Mouse (Mus musculus): Measurements from ENCODE around the gene Ankrd63. TPM values are rescaled to one million over a fixed set of nuclear protein-coding genes. Genes with fewer than 3 reads are reported as not detected.

Gene Ankrd63
- total and polyA plus RNA-seq, 2 experiments = not detected

DNA sequence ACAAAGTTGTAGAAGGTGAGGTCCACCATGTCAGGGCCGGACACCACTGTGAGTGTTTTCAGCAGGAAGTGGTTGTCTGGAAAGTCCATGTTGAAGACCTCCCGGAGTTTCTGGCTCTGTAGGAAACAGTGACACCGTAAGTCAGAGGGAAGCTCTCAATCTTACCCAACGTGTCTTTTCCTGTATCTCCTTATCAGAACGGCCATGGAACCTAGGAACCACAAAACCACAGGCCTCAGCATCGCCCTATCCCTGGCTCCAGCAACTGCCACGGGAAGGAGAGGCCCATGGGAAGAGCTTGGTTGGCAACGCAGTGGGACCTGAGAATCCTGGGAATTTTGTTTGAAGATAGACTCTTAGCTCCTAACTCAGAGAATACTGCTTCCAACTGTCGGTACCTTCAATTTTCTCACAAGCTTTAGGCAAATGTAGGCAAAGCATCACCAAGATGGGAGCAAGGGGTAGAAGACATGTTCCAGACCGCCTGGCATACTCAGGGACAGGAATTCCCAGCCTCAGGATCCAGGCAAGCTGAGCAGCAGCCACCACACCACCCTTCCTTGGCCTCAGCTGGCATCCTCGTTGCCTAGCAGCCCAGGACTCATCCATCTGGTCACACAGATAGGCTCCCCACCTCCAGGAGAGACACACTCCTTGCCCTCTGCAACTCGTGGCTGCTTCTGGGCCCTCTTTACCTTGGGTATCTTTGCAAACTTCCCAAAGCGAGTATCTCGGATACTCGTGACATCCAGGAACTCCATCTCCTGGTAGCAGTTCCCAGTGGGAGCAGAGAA, 20.1 kb upstream of the Ankrd63 start:
- no peaks in the 10 kb centered on the region for H3K36me3 ChIP-seq (ENCODE audit: control insufficient read depth, insufficient read depth, low read length)
- WGBS = 79% methylated on average over 15 of the region's 15 CpGs
- no peak overlapping the region for H3K9ac ChIP-seq (ENCODE audit: low read depth, low read length)
- DNase-seq (ENCODE audit: extremely low read depth, low read depth, low spot score) = no peak
- no peak for TF ChIP-seq POLR2A (IDR thresholded peaks at IDR 0.05; ENCODE audit: extremely low read depth, insufficient read depth, low read length)
- no peak for TF ChIP-seq CTCF (IDR thresholded peaks at IDR 0.05; ENCODE audit: low read depth, low read length)
- H3K4me3 ChIP-seq (ENCODE audit: insufficient read depth, low read depth, low read length) = no peak overlapping the region
- no peaks in the 10 kb centered on the region for H3K4me1 ChIP-seq (ENCODE audit: control insufficient read depth, insufficient read depth, low read length)
- H3K79me2 ChIP-seq (ENCODE audit: control insufficient read depth, insufficient read depth, low read length) = no peaks in the 10 kb centered on the region
- H3K27me3 ChIP-seq (ENCODE audit: control insufficient read depth, insufficient read depth, low read length) = no peaks in the 10 kb centered on the region
- no peak overlapping the region for H3K27ac ChIP-seq (replicated peaks; ENCODE audit: insufficient read depth, low read depth, low read length)

DNA sequence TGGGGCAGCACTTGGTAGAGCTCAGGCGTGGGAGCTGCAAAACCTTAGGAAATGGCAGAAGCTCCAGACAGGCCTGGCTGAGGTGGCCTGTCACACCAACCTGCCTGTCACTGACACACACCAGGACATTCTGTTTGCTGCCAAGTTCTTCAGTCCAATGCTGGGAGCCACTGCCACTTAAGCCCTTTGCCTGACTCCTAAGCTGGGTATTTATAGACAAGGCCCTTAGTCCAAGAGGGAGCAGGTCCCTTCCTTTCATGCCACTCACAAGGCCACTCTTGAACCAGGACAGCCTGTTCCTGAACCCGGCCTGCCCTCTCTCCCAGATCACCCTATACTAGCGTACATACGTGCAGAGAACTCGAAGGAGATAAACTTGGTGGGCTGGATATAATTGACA, 12.9 kb upstream of the Ankrd63 start:
- no peak overlapping the region for H3K9ac ChIP-seq (ENCODE audit: low read depth, low read length)
- H3K4me3 ChIP-seq (ENCODE audit: insufficient read depth, low read depth, low read length) = no peak overlapping the region
- no peak overlapping the region for H3K27ac ChIP-seq (replicated peaks; ENCODE audit: insufficient read depth, low read depth, low read length)
- no peaks in the 10 kb centered on the region for H3K79me2 ChIP-seq (ENCODE audit: control insufficient read depth, insufficient read depth, low read length)
- WGBS = 83% methylated on average over 5 of the region's 5 CpGs
- no peaks in the 10 kb centered on the region for H3K27me3 ChIP-seq (ENCODE audit: control insufficient read depth, insufficient read depth, low read length)
- no peak for TF ChIP-seq POLR2A (IDR thresholded peaks at IDR 0.05; ENCODE audit: extremely low read depth, insufficient read depth, low read length)
- no peak for TF ChIP-seq CTCF (IDR thresholded peaks at IDR 0.05; ENCODE audit: low read depth, low read length)
- no peaks in the 10 kb centered on the region for H3K4me1 ChIP-seq (ENCODE audit: control insufficient read depth, insufficient read depth, low read length)
- no peaks in the 10 kb centered on the region for H3K36me3 ChIP-seq (ENCODE audit: control insufficient read depth, insufficient read depth, low read length)
- DNase-seq (ENCODE audit: extremely low read depth, low read depth, low spot score) = no peak

DNA sequence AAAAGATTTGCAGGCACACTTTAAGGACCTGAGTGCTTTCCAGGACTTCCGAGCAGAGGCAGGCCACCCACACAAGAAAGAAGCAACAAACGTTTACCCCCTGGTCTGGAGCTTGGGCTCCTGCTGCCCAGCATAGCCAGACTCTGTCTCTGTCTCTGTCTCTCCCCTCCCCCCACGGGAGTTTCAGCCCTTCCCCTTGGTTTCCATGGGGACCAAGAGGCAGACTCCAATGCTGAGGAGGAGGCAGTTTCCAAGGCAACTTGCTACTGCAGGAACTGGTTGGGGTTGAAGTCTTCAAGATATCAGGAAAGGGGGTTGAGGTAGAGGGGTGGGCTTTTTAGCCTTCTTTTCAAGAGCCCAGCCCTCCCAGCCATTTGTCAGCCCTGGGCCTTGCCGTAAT, 10.5 kb upstream of the Ankrd63 start:
- 60% methylated on average over 4 of the region's 4 CpGs for WGBS
- no peaks in the 10 kb centered on the region for H3K79me2 ChIP-seq (ENCODE audit: control insufficient read depth, insufficient read depth, low read length)
- no peak for TF ChIP-seq CTCF (IDR thresholded peaks at IDR 0.05; ENCODE audit: low read depth, low read length)
- TF ChIP-seq POLR2A (IDR thresholded peaks at IDR 0.05; ENCODE audit: extremely low read depth, insufficient read depth, low read length) = no peak

DNA sequence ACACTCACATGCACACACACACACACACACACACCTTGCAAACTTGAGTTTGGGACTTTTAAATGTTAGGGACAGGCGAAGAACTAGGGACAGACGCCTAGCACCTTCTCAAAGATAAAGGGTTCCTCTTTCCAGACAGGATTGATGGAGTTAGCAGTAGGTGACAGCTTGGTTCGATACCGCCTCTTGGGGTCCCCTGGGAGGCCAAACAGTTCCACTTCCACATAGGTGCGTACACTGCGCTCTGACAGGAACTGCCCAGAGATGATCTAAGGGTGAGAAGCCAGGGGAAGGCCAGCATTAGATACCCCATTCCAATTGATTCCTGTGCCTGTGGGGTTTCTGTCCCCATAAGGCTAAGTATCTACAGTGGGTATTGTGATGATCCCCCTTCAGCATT, 9.9 kb upstream of the Ankrd63 start:
- H3K79me2 ChIP-seq (ENCODE audit: control insufficient read depth, insufficient read depth, low read length) = no peaks in the 10 kb centered on the region
- DNase-seq (ENCODE audit: extremely low read depth, low read depth, low spot score) = no peak
- no peak for TF ChIP-seq CTCF (IDR thresholded peaks at IDR 0.05; ENCODE audit: low read depth, low read length)
- TF ChIP-seq POLR2A (IDR thresholded peaks at IDR 0.05; ENCODE audit: extremely low read depth, insufficient read depth, low read length) = no peak
- no peak overlapping the region for H3K9ac ChIP-seq (ENCODE audit: low read depth, low read length)
- H3K36me3 ChIP-seq (ENCODE audit: control insufficient read depth, insufficient read depth, low read length) = no peaks in the 10 kb centered on the region
- WGBS = 90% methylated on average over 6 of the region's 6 CpGs
- H3K4me3 ChIP-seq (ENCODE audit: insufficient read depth, low read depth, low read length) = no peak overlapping the region
- H3K4me1 ChIP-seq (ENCODE audit: control insufficient read depth, insufficient read depth, low read length) = peaks cover 7% of the 10 kb centered on the region; the same call in 1 of the 2 replicates
- H3K27me3 ChIP-seq (ENCODE audit: control insufficient read depth, insufficient read depth, low read length) = peaks cover 7% of the 10 kb centered on the region; the same call in 1 of the 2 replicates
- no peak overlapping the region for H3K27ac ChIP-seq (replicated peaks; ENCODE audit: insufficient read depth, low read depth, low read length)

More for the DNA sequence above, 10.5 kb upstream of the Ankrd63 start:
- H3K9ac ChIP-seq (ENCODE audit: low read depth, low read length) = no peak overlapping the region
- no peak for DNase-seq (ENCODE audit: extremely low read depth, low read depth, low spot score)
- H3K36me3 ChIP-seq (ENCODE audit: control insufficient read depth, insufficient read depth, low read length) = no peaks in the 10 kb centered on the region
- peaks cover 7% of the 10 kb centered on the region; the same call in 1 of the 2 replicates for H3K4me1 ChIP-seq (ENCODE audit: control insufficient read depth, insufficient read depth, low read length)
- H3K4me3 ChIP-seq (ENCODE audit: insufficient read depth, low read depth, low read length) = no peak overlapping the region
- no peak overlapping the region for H3K27ac ChIP-seq (replicated peaks; ENCODE audit: insufficient read depth, low read depth, low read length)
- H3K27me3 ChIP-seq (ENCODE audit: control insufficient read depth, insufficient read depth, low read length) = peaks cover 7% of the 10 kb centered on the region; the same call in 1 of the 2 replicates

DNA sequence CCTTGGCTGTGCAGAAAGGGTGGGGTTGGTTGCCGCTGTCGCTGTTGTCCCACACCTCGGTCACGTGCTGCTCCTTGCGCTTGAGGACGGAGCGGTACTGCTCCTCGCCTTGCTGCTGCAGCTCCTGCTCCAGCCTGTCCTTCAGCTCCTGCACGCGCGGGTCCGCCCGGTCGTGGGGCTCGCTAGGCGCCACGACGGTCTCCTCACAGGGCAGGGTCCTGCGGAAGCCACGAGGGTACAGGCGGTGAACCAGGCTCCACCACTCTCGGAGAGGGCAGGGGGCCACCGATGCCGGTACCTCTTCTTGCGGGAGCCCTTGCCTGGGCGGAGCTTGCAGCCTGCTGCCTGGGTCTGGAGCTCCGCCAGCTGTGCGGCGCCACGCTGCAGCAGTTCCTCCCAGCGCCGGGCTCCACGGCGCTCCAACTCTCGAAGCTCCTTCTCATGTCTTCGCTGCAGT, 7.3 kb upstream of the Ankrd63 start:
- Histone ChIP-seq H3K9ac (ENCODE audit: low read depth, low read length) (no peak overlapping the region), H3K27me3 (ENCODE audit: control insufficient read depth, insufficient read depth, low read length) (peaks cover 7% of the 10 kb centered on the region; the same call in 1 of the 2 replicates), H3K36me3 (ENCODE audit: control insufficient read depth, insufficient read depth, low read length) (no peaks in the 10 kb centered on the region), H3K4me1 (ENCODE audit: control insufficient read depth, insufficient read depth, low read length) (peaks cover 7% of the 10 kb centered on the region; the same call in 1 of the 2 replicates), H3K27ac (replicated peaks; ENCODE audit: insufficient read depth, low read depth, low read length) (no peak overlapping the region), H3K79me2 (ENCODE audit: control insufficient read depth, insufficient read depth, low read length) (no peaks in the 10 kb centered on the region), H3K4me3 (ENCODE audit: insufficient read depth, low read depth, low read length) (peak overlapping the region; percentile 29; the same call in 1 of the 2 replicates)
- WGBS = 4% methylated on average over 36 of the region's 36 CpGs
- DNase-seq (ENCODE audit: extremely low read depth, low read depth, low spot score) = no peak
- TF ChIP-seq CTCF (IDR thresholded peaks at IDR 0.05; ENCODE audit: low read depth, low read length) (no peak), POLR2A (IDR thresholded peaks at IDR 0.05; ENCODE audit: extremely low read depth, insufficient read depth, low read length) (no peak)
